Mouse (Mus musculus) myocyte (in vitro differentiated cells): Measurements from ENCODE around the gene Spag6. TPM values are rescaled to one million over a fixed set of nuclear protein-coding genes. Genes with fewer than 3 reads are reported as not detected.

Experiments
- H3K27me3 ChIP-seq: one replicate; pipeline ENCODE4 v1.6.1; 2011; ENCODE audit not compliant: control insufficient read depth, insufficient read depth, insufficient read length
- H3K36me3 ChIP-seq: one replicate; pipeline ENCODE4 v1.6.1; 2011; ENCODE audit not compliant: control insufficient read depth, insufficient read depth
- H3K4me2 ChIP-seq: one replicate; pipeline ENCODE4 v1.6.1; 2011; ENCODE audit warnings: low read depth, control low read depth
- H3K4me3 ChIP-seq: one replicate; pipeline ENCODE4 v1.5.1; 2011; ENCODE audit warnings: mild to moderate bottlenecking, control low read depth, moderate library complexity
- H3K79me2 ChIP-seq: one replicate; pipeline ENCODE4 v1.6.1; 2011; ENCODE audit not compliant: control insufficient read depth, insufficient read depth
- H3ac ChIP-seq: one replicate; pipeline ENCODE4 v1.6.1; 2011; ENCODE audit not compliant: control insufficient read depth, insufficient read length
- CEBPB ChIP-seq: IDR thresholded peaks from 2 replicates; pipeline ENCODE4 v1.6.1; 2011; ENCODE audit warnings: mild to moderate bottlenecking, moderate library complexity; ENCODE audit not compliant: poor library complexity, insufficient read depth, severe bottlenecking
- E2F4 ChIP-seq: IDR thresholded peaks from one replicate; pipeline ENCODE4 v1.6.1; 2011; ENCODE audit warnings: mild to moderate bottlenecking, control low read depth, moderate library complexity; ENCODE audit not compliant: insufficient read depth
- MAX ChIP-seq: IDR thresholded peaks from one replicate; pipeline ENCODE4 v1.6.1; 2011; ENCODE audit warnings: low read depth, mild to moderate bottlenecking, control low read depth
- MYOD1 ChIP-seq, 3 experiments: IDR thresholded peaks; one replicate each; pipeline ENCODE4 v1.6.1; 2011; ENCODE audit warnings: control low read depth in 2 of 3, low read depth in 2 of 3, mild to moderate bottlenecking in 2 of 3, moderate library complexity in 1 of 3; ENCODE audit not compliant: insufficient read length in 2 of 3, control insufficient read depth in 1 of 3
- MYOG ChIP-seq, 3 experiments: IDR thresholded peaks; one replicate each; pipeline ENCODE4 v1.6.1; 2011; ENCODE audit warnings: control low read depth in 2 of 3, low read depth in 2 of 3, mild to moderate bottlenecking in 2 of 3; ENCODE audit not compliant: insufficient read length in 2 of 3, control insufficient read depth in 1 of 3, insufficient read depth in 1 of 3
- POLR2A ChIP-seq: IDR thresholded peaks from one replicate; pipeline ENCODE4 v1.6.1; 2011; ENCODE audit warnings: low read depth, mild to moderate bottlenecking, control low read depth, moderate library complexity; ENCODE audit not compliant: insufficient read length
- POLR2AphosphoS2 ChIP-seq: IDR thresholded peaks from one replicate; pipeline ENCODE4 v1.6.1; 2011; ENCODE audit warnings: low read depth, control low read depth; ENCODE audit not compliant: insufficient read length
- REST ChIP-seq: IDR thresholded peaks from one replicate; pipeline ENCODE4 v1.6.1; 2011; ENCODE audit warnings: mild to moderate bottlenecking, control low read depth, moderate library complexity; ENCODE audit not compliant: insufficient read depth, insufficient read length
- SRF ChIP-seq: IDR thresholded peaks from one replicate; pipeline ENCODE4 v1.6.1; 2011; ENCODE audit warnings: low read depth; ENCODE audit not compliant: control insufficient read depth, insufficient read length
- TCF12 ChIP-seq: IDR thresholded peaks from one replicate; pipeline ENCODE4 v1.6.1; 2011; ENCODE audit warnings: mild to moderate bottlenecking, control low read depth; ENCODE audit not compliant: poor library complexity, insufficient read depth, severe bottlenecking
- TCF3 ChIP-seq: IDR thresholded peaks from one replicate; pipeline ENCODE4 v1.6.1; 2011; ENCODE audit warnings: low read depth, control low read depth; ENCODE audit not compliant: insufficient read length
- USF1 ChIP-seq: IDR thresholded peaks from one replicate; pipeline ENCODE4 v1.6.1; 2011; ENCODE audit warnings: low read depth, mild to moderate bottlenecking, control low read depth, moderate library complexity
- polyA plus RNA-seq: library from polyadenylated mRNA; unstranded; fragments of >200 nt; fragmentation: generic; extraction: Trizol; gene quantifications from one replicate; pipeline ENCODE4 v1.2.1, GENCODE M21; 2012; ENCODE audit warnings: missing spikeins

Gene Spag6
- polyA plus RNA-seq, 1 experiment: 0.62 TPM

GRCm38 (mm10) chr2:18672133-18672765 is 21.6 kb upstream of the Spag6 start, which contains the start of gene Commd3:
Commd3 (plus strand) TSS chr2:18672384.
- Histone ChIP-seq H3K79me2 (peaks cover 14% of the 10 kb centered on the region), H3K27me3 (no peaks in the 10 kb centered on the region), H3K4me3 (peak within 1 kb of the TSS; percentile 78), H3K36me3 (no peaks in the 10 kb centered on the region), H3ac (peak within 1 kb of the TSS; percentile 64), H3K4me2 (peak within 1 kb of the TSS; percentile 89)
- TF ChIP-seq POLR2AphosphoS2 (peak; percentile 73), E2F4 (no peak), SRF (no peak), CEBPB (no peak), MYOD1 (IDR thresholded peaks at IDR 0.05; ENCODE audit: control insufficient read depth in 1 of 3, insufficient read length in 2 of 3, low read depth in 2 of 3) (peak in 1 of 3 experiments; percentile 24), TCF3 (no peak), POLR2A (peak; percentile 77), REST (no peak), USF1 (peak; percentile 90), MAX (no peak), TCF12 (no peak), MYOG (IDR thresholded peaks at IDR 0.05; ENCODE audit: control insufficient read depth in 1 of 3, insufficient read depth in 1 of 3, insufficient read length in 2 of 3, low read depth in 2 of 3) (no peak)

GRCm38 (mm10) chr2:18672766-18673164 is 21.1 kb upstream of the Spag6 start:
- H3K27me3 ChIP-seq: no peaks in the 10 kb centered on the region
- peak overlapping the region; percentile 64 for H3ac ChIP-seq
- no peak for TF ChIP-seq CEBPB
- TF ChIP-seq MYOD1 (IDR thresholded peaks at IDR 0.05; ENCODE audit: control insufficient read depth in 1 of 3, insufficient read length in 2 of 3, low read depth in 2 of 3): peak in 2 of 3 experiments; percentile 29 to 53
- TF ChIP-seq MYOG (IDR thresholded peaks at IDR 0.05; ENCODE audit: control insufficient read depth in 1 of 3, insufficient read depth in 1 of 3, insufficient read length in 2 of 3, low read depth in 2 of 3): peak in 2 of 3 experiments; percentile 7 to 59
- no peak for TF ChIP-seq TCF12
- TF ChIP-seq USF1: no peak
- TF ChIP-seq POLR2A: no peak
- peaks cover 15% of the 10 kb centered on the region for H3K79me2 ChIP-seq
- no peaks in the 10 kb centered on the region for H3K36me3 ChIP-seq
- H3K4me2 ChIP-seq: peak overlapping the region; percentile 89
- H3K4me3 ChIP-seq: peak overlapping the region; percentile 78

GRCm38 (mm10) chr2:18673766-18674165 is 20.1 kb upstream of the Spag6 start:
- Histone ChIP-seq H3ac (no peak overlapping the region), H3K4me3 (peak overlapping the region; percentile 78), H3K4me2 (peak overlapping the region; percentile 89)

GRCm38 (mm10) chr2:18674193-18674902 is 19.5 kb upstream of the Spag6 start:
- peaks cover 31% of the 10 kb centered on the region for H3K79me2 ChIP-seq
- H3K4me3 ChIP-seq: no peak overlapping the region
- H3K4me2 ChIP-seq: peak overlapping the region; percentile 89
- H3K36me3 ChIP-seq: no peaks in the 10 kb centered on the region
- TF ChIP-seq POLR2AphosphoS2: no peak
- H3K27me3 ChIP-seq: no peaks in the 10 kb centered on the region
- H3ac ChIP-seq: no peak overlapping the region

More at GRCm38 (mm10) chr2:18673766-18674165, 20.1 kb upstream of the Spag6 start:
- no peaks in the 10 kb centered on the region for H3K36me3 ChIP-seq
- no peak for TF ChIP-seq POLR2AphosphoS2
- no peak for TF ChIP-seq E2F4
- TF ChIP-seq REST: no peak
- no peak for TF ChIP-seq POLR2A
- TF ChIP-seq TCF3: no peak
- TF ChIP-seq USF1: no peak
- no peak for TF ChIP-seq CEBPB
- TF ChIP-seq MYOG (IDR thresholded peaks at IDR 0.05; ENCODE audit: control insufficient read depth in 1 of 3, insufficient read depth in 1 of 3, insufficient read length in 2 of 3, low read depth in 2 of 3): no peak
- no peak for TF ChIP-seq SRF
- TF ChIP-seq TCF12: no peak
- no peak for TF ChIP-seq MYOD1 (IDR thresholded peaks at IDR 0.05; ENCODE audit: control insufficient read depth in 1 of 3, insufficient read length in 2 of 3, low read depth in 2 of 3)
- TF ChIP-seq MAX: no peak
- H3K27me3 ChIP-seq: no peaks in the 10 kb centered on the region
- H3K79me2 ChIP-seq: peaks cover 25% of the 10 kb centered on the region
